Mouse (Mus musculus) liver, embryonic 12.5 days (tissue): ENCODE data around the gene Sfxn5. TPM values are rescaled to one million over a fixed set of nuclear protein-coding genes. Genes with fewer than 3 reads are reported as not detected.

Experiments
- ATAC-seq: fragments of 200-750 bp; cut with Nextera tagmentation; 2 replicates; pipeline ENCODE4 v1.8.0; 2017; ENCODE audit warnings: moderate number of reproducible peaks, mild to moderate bottlenecking, moderate library complexity
- H3K27ac ChIP-seq: fragments of 300-500 bp; sonication (generic); 2 replicates; pipeline ENCODE4 v1.5.1; 2016; ENCODE audit warnings: mild to moderate bottlenecking
- H3K27me3 ChIP-seq: fragments of 300-500 bp; sonication (generic); replicated peaks from 2 replicates; pipeline ENCODE4 v1.6.1; 2016; ENCODE audit warnings: mild to moderate bottlenecking, moderate library complexity
- H3K36me3 ChIP-seq: fragments of 300-500 bp; sonication (generic); 2 replicates; pipeline ENCODE4 v1.6.1; 2016; ENCODE audit warnings: mild to moderate bottlenecking, moderate library complexity
- H3K4me1 ChIP-seq: fragments of 300-500 bp; sonication (generic); 2 replicates; pipeline ENCODE4 v1.6.1; 2016
- H3K4me2 ChIP-seq: fragments of 300-500 bp; sonication (generic); 2 replicates; pipeline ENCODE4 v1.6.1; 2016; ENCODE audit warnings: mild to moderate bottlenecking, moderate library complexity
- H3K4me3 ChIP-seq: fragments of 300-500 bp; sonication (generic); 2 replicates; pipeline ENCODE4 v1.5.1; 2016; ENCODE audit warnings: mild to moderate bottlenecking, moderate library complexity
- H3K9ac ChIP-seq: fragments of 300-500 bp; sonication (generic); 2 replicates; pipeline ENCODE4 v1.6.1; 2016; ENCODE audit warnings: mild to moderate bottlenecking, moderate library complexity
- H3K9me3 ChIP-seq: fragments of 300-500 bp; sonication (generic); replicated peaks from 2 replicates; pipeline ENCODE4 v1.6.1; 2016; ENCODE audit warnings: mild to moderate bottlenecking, moderate library complexity
- WGBS: fragments of 180-500 bp; shearing (Covaris S2); methylation state at CpG from one replicate; pipeline ENCODE4 v1.1.7; 2016; ENCODE audit not compliant: insufficient replicate concordance; 5-methylcytosine and 5-hydroxymethylcytosine counted together
- polyA plus RNA-seq: library from polyadenylated mRNA; unstranded; fragments of >200 nt; fragmentation: Nextera tagmentation; extraction: Ambion mirVana; gene quantifications from 2 replicates; pipeline ENCODE4 v1.2.1, GENCODE M21; 2016

Gene Sfxn5
- polyA plus RNA-seq, 1 experiment from 2014 or later: 3.1 TPM

DNA sequence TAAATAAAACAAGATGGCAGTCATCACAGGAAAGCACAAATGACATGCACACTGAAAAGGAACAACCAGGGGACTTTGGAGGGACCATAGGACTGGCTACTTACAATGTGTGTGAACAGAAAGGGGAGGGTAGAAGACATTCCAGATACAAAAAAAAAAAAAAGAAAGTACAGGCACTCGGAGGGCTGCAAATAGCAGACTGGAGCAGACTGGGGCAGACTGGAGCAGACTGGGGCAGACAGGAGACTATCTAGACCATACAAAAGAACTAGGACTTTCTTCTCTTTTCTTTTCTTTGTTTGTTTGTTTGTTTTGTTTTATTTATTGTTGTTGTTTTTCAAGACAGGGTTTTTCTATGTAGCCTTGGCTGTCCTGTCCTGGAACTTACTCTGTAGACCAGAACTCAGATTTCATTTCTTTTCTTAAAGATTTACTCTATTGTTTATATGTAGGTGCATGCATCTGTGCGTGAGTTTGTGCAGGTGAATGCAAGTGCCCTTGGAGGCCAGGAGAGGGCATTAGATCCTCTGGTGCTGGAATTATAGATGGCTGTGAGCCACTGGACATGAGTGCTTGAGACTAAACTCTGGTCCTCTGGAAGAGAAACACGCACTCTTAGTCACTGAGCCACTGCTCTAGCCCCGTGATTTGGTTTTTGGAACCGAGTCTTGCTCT, 30.1 kb upstream of the Sfxn5 start:
- no peak for ATAC-seq
- no peaks in the 10 kb centered on the region for H3K36me3 ChIP-seq
- H3K4me3 ChIP-seq: no peak overlapping the region
- no peak overlapping the region for H3K9ac ChIP-seq
- no peaks in the 10 kb centered on the region for H3K27me3 ChIP-seq
- 73% methylated on average over 5 of the region's 5 CpGs for WGBS
- H3K4me1 ChIP-seq: peaks cover 18% of the 10 kb centered on the region
- H3K4me2 ChIP-seq: no peak overlapping the region
- H3K27ac ChIP-seq: no peak overlapping the region
- H3K9me3 ChIP-seq: no peaks in the 10 kb centered on the region

DNA sequence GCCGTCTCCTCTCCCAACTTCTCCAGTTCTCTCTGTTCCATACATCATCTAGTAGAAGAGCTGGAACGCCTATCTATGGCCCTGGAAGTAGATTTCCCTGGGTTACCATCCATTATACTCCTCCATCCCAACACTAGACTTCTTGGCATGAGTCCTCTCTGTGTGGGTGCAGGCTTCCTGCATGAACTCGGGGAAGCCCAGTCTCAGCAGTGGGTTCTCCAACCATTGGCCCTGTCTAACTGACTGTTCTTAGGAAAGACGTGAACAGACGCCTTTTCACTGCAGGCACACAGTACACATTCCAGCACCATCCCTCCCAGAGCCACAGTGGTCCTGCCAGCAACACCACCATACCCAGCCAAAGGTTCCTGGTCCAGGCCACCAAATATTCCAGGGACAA, 29.4 kb upstream of the Sfxn5 start:
- WGBS: 61% methylated on average over 5 of the region's 5 CpGs
- H3K4me1 ChIP-seq: peaks cover 15% of the 10 kb centered on the region
- H3K4me2 ChIP-seq: no peak overlapping the region
- no peak for ATAC-seq
- H3K9me3 ChIP-seq: no peaks in the 10 kb centered on the region
- no peak overlapping the region for H3K9ac ChIP-seq
- H3K27ac ChIP-seq: no peak overlapping the region
- H3K36me3 ChIP-seq: no peaks in the 10 kb centered on the region
- H3K27me3 ChIP-seq: peaks cover 2% of the 10 kb centered on the region; the same call in 1 of the 2 replicates
- no peak overlapping the region for H3K4me3 ChIP-seq

DNA sequence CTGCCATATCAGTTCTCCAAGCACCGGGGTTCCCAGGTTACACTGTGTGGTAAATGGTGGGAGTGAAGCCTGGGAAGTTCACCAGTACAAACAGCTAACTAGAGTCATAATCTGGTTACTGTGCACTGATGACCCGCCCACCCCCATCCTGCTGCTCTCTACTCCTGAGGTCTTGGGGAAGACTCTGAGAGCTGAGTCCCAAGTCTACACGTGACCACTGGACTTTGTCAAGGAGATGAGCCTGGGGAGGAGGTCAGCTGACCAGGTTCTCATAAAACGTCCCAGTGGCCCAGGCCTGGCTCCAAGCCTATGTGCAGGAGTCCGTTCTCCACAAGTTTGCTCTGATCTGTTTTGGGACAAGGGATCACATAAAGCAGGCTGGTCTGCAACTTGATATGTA, 27.1 kb upstream of the Sfxn5 start:
- Histone ChIP-seq H3K27me3 (peaks cover 4% of the 10 kb centered on the region; the same call in 1 of the 2 replicates), H3K4me3 (no peak overlapping the region), H3K27ac (no peak overlapping the region), H3K4me1 (no peaks in the 10 kb centered on the region), H3K4me2 (no peak overlapping the region), H3K36me3 (no peaks in the 10 kb centered on the region), H3K9me3 (no peaks in the 10 kb centered on the region), H3K9ac (no peak overlapping the region)
- no peak for ATAC-seq
- WGBS: 69% methylated on average over 5 of the region's 5 CpGs

DNA sequence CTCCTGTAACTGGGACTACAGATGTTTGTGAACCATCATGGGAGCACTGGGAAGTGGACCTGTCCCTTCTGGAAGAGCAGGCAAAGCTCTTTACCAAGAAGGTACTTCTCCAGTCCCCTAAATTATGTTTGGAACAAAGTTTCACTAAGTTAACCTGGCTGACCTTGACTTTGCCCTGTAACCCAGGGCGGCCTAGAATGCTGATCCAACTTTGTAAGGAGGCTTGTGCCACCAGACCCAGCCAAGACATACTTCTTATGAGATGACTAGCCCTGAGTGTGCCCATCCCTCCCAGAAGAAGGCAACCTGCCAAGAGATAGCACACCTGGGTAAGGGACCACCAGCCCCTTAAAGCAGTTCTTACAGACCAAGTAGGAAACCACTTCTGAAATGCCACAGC, 25.7 kb upstream of the Sfxn5 start:
- no peak overlapping the region for H3K4me3 ChIP-seq
- no peaks in the 10 kb centered on the region for H3K4me1 ChIP-seq
- H3K9me3 ChIP-seq: no peaks in the 10 kb centered on the region
- H3K9ac ChIP-seq: no peak overlapping the region
- no peaks in the 10 kb centered on the region for H3K36me3 ChIP-seq
- no peak overlapping the region for H3K4me2 ChIP-seq
- ATAC-seq: no peak
- peaks cover 4% of the 10 kb centered on the region; the same call in 1 of the 2 replicates for H3K27me3 ChIP-seq
- WGBS: 77% methylated on average over 1 of the region's 1 CpGs
- no peak overlapping the region for H3K27ac ChIP-seq

DNA sequence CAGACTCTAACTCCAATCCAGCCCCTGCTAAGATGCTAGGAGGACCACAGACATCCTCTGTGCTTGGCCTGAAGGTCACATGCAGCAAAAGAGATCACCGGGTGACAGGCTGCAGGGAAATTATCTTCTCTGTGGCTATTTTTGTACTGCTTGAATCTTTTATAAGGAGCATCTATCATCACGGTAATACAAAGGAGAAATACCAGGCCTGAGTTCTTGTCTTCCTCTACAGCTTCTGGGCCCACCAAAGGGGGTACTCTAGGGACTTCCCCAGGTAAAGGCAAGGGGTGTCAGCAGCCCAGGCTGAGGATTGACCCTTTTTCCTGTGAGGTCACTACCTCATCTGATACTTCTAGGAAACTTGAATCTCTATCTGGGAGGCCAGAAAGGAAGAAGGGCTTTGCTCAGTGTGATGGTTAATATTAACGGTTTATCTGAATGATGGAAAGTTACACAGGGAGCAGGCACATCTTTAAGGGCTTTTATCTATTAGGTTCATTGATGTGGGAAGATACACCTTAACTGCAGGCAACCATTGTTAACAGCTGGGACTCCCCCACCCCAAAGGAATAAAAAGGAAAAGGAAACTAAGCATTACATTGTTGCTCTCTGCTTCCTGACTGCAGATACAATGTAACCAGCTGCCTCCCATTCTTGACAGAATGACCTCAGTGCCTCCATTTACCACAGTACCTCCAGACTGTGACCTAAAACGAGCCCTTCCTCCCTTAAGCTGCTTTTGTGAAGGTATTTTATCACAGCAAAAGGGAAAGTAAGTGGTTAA, 23.7 kb upstream of the Sfxn5 start:
- H3K27me3 ChIP-seq: peaks cover 4% of the 10 kb centered on the region; the same call in 1 of the 2 replicates
- no peaks in the 10 kb centered on the region for H3K4me1 ChIP-seq
- H3K27ac ChIP-seq: no peak overlapping the region
- no peaks in the 10 kb centered on the region for H3K36me3 ChIP-seq
- no peaks in the 10 kb centered on the region for H3K9me3 ChIP-seq
- H3K9ac ChIP-seq: no peak overlapping the region
- no peak overlapping the region for H3K4me2 ChIP-seq
- no peak overlapping the region for H3K4me3 ChIP-seq
- 33% methylated on average over 4 of the region's 4 CpGs for WGBS
- ATAC-seq: no peak

DNA sequence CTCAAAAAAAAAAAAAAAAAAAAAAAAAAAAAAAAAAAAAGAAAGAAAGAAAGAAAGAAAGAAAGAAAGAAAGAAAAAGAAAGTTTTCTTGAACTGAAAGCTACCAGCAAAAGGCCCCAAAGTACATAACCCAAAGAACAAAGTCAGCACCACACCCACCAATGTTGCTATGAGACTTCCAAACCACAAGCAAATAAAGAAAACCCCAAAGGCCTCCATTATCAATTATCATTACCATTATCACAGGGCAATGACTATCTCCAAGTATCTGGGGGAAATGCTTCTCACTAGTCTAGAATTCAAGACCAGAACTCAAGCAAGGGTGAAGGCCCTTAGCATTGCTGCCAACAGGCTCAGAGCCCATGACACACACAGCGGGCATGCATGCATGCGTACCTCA, 22.5 kb upstream of the Sfxn5 start:
- Histone ChIP-seq H3K9me3 (no peaks in the 10 kb centered on the region), H3K4me1 (no peaks in the 10 kb centered on the region), H3K27ac (no peak overlapping the region), H3K4me3 (no peak overlapping the region), H3K4me2 (no peak overlapping the region), H3K9ac (no peak overlapping the region), H3K36me3 (no peaks in the 10 kb centered on the region), H3K27me3 (peaks cover 4% of the 10 kb centered on the region; the same call in 1 of the 2 replicates)
- 88% methylated on average over 2 of the region's 2 CpGs for WGBS
- no peak for ATAC-seq

DNA sequence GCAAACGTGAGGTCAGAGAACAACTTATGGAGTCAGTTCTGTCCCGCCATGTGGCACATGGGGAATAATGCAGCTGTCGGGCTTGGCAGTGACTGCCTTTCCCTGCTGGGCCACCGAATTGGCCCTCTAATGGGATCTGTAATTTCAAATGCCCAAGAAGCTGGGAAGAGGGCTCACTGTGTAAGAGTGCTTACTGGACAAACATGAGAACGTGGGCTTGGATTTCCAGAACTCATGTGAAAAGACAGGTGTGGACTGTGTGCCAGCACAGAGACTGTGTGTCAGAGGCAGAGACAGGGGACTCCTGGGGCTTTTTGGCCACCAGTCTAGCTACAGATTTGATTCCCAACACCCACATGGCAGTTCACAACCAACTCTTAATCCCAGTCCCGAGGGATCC, 21.5 kb upstream of the Sfxn5 start:
- H3K4me2 ChIP-seq: no peak overlapping the region
- peaks cover 4% of the 10 kb centered on the region; the same call in 1 of the 2 replicates for H3K27me3 ChIP-seq
- H3K4me3 ChIP-seq: no peak overlapping the region
- H3K36me3 ChIP-seq: no peaks in the 10 kb centered on the region
- H3K9me3 ChIP-seq: no peaks in the 10 kb centered on the region
- H3K27ac ChIP-seq: no peak overlapping the region
- no peak for ATAC-seq
- H3K9ac ChIP-seq: no peak overlapping the region
- H3K4me1 ChIP-seq: no peaks in the 10 kb centered on the region
- WGBS: 68% methylated on average over 6 of the region's 6 CpGs

DNA sequence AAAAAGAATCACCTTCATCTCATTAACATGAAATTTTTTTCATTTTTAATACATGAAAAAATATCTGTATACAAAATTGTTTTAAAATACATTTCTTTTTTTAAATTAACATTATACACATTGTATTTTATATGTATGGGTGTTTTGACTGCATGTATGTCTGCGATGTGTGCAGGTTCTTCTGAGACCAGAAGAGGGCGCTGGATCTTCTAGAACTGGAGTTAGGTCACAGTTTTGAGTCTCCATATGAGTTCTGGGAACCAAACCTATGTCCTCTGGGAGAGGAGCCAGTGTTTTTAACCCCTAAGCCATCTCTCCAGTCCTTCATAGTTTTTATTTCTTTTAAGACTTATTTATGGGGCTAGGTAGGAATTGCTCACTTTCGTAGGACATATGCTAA, 20.5 kb upstream of the Sfxn5 start:
- no peaks in the 10 kb centered on the region for H3K9me3 ChIP-seq
- H3K4me3 ChIP-seq: no peak overlapping the region
- 56% methylated on average over 3 of the region's 3 CpGs for WGBS
- H3K4me1 ChIP-seq: no peaks in the 10 kb centered on the region
- H3K27ac ChIP-seq: no peak overlapping the region
- no peak for ATAC-seq
- H3K4me2 ChIP-seq: no peak overlapping the region
- H3K27me3 ChIP-seq: peaks cover 4% of the 10 kb centered on the region; the same call in 1 of the 2 replicates
- no peak overlapping the region for H3K9ac ChIP-seq
- no peaks in the 10 kb centered on the region for H3K36me3 ChIP-seq

DNA sequence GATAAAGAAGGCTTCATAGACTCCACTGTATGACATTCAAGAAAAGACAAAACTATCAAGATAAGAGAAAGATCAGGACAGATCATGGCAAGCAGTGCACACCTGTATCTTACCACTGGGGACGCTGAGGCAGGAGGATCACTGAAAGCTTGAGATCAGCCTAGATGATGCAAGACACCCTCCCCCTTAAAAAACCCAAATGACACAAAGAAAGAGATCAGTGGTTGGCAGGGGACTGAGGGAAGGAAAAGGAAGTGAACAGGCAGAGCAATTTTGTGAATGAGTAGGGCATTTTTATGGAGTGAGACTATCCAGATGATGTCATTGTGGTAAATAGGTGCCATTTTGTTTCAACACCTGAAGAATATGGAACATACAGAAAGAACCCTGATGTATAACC, 16.9 kb upstream of the Sfxn5 start:
- ATAC-seq: no peak
- no peaks in the 10 kb centered on the region for H3K4me1 ChIP-seq
- H3K27me3 ChIP-seq: peaks cover 7% of the 10 kb centered on the region; the same call in 1 of the 2 replicates
- no peaks in the 10 kb centered on the region for H3K36me3 ChIP-seq
- H3K4me2 ChIP-seq: no peak overlapping the region
- H3K9ac ChIP-seq: no peak overlapping the region
- no peak overlapping the region for H3K4me3 ChIP-seq
- H3K27ac ChIP-seq: no peak overlapping the region
- H3K9me3 ChIP-seq: no peaks in the 10 kb centered on the region
- WGBS: 66% methylated on average over 1 of the region's 1 CpGs

DNA sequence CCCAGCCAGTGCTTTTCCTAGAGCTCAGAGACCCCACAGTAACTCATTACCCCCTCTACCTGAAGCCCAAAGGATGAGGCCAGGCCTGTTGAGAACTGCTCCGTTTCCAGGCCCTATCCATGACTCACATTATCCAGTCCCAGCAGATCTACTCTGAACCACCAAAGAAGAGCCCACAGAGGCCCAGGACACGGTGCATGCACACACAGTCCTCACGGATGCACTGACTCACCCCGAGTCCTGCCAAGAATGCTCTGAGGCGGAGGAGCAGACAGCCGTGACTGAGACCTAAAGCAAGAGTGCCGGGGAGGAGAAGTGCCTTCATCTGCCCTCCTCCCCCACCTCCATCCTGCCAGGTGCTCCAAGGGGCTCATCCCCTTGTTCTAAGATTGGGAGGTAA, 16.0 kb upstream of the Sfxn5 start:
- H3K4me1 ChIP-seq: no peaks in the 10 kb centered on the region
- H3K27me3 ChIP-seq: peaks cover 15% of the 10 kb centered on the region
- H3K9ac ChIP-seq: no peak overlapping the region
- WGBS: 77% methylated on average over 7 of the region's 7 CpGs
- no peak overlapping the region for H3K4me2 ChIP-seq
- H3K36me3 ChIP-seq: no peaks in the 10 kb centered on the region
- no peak for ATAC-seq
- H3K9me3 ChIP-seq: no peaks in the 10 kb centered on the region
- no peak overlapping the region for H3K4me3 ChIP-seq
- H3K27ac ChIP-seq: no peak overlapping the region

DNA sequence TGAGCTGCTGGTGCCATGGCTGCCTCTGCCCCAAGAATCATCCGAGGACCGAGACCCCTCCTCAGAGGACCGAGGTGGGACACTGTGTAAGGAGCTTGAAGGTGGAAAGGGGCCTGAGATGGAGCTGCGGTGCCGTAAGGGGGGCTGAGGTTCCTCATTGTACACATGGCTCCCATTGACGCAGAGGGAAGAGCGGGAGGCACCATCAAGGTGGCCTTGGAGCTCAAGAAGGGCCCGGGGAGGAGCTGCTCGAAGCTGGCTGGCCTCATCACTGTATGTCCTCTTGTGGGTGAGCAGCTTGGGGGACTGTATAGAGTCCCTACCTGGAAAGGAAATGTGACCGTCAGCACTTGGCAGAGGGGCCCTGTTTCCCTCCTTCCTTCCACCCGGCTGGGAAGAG, 14.9 kb upstream of the Sfxn5 start:
- H3K9me3 ChIP-seq: no peaks in the 10 kb centered on the region
- WGBS: 70% methylated on average over 11 of the region's 11 CpGs
- H3K4me2 ChIP-seq: no peak overlapping the region
- no peak overlapping the region for H3K4me3 ChIP-seq
- no peak for ATAC-seq
- no peaks in the 10 kb centered on the region for H3K36me3 ChIP-seq
- no peak overlapping the region for H3K27ac ChIP-seq
- H3K4me1 ChIP-seq: no peaks in the 10 kb centered on the region
- H3K9ac ChIP-seq: no peak overlapping the region
- H3K27me3 ChIP-seq: peaks cover 22% of the 10 kb centered on the region

DNA sequence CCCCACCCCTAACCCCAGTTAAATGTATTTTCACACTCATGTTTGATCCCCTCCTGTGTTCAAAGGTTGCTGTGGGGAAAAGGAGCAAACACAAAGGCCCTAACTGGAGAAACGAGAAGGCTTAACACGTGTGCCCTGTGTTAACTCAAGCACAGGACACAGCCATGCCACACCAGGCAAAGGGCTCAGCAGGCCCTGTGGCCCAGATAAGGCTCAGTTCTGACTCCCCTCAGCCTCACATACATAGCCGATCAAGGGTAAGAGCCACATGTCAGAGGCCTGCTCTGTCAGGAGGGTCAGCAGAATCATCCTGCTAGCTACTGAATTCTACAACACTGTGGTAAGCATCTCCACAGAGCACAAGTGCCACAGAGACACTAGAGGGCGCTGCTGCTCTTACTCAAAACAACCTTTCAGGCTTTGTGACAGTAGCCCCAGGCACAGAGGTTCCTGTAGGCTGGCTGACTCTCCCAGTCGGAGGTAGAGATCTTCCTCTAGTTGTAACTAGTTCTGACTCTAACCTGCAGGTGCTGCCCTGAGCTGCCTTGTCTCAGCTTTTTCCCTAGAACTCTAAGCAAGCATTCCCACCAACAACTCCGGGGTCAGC, 12.9 kb upstream of the Sfxn5 start:
- H3K4me1 ChIP-seq: no peaks in the 10 kb centered on the region
- WGBS: 36% methylated on average over 6 of the region's 6 CpGs
- H3K9me3 ChIP-seq: no peaks in the 10 kb centered on the region
- H3K4me3 ChIP-seq: no peak overlapping the region
- peak; percentile 62; the same call in 1 of the 2 replicates for ATAC-seq
- no peak overlapping the region for H3K27ac ChIP-seq
- no peak overlapping the region for H3K9ac ChIP-seq
- no peaks in the 10 kb centered on the region for H3K36me3 ChIP-seq
- no peak overlapping the region for H3K4me2 ChIP-seq
- H3K27me3 ChIP-seq: peaks cover 42% of the 10 kb centered on the region
